Mouse (Mus musculus) liver, embryonic 14.5 days (tissue): Measurements from ENCODE around the gene Rgs19.

ENCODE experiments used
- CTCF ChIP-seq: IDR thresholded peaks from 2 replicates; pipeline ENCODE4 v1.5.1; 2016; ENCODE audit warnings: antibody characterized with exemption, low read depth, control low read depth
- EP300 ChIP-seq: IDR thresholded peaks from 2 replicates; pipeline ENCODE4 v1.6.1; 2016; ENCODE audit warnings: antibody characterized with exemption, low read depth

DNA sequence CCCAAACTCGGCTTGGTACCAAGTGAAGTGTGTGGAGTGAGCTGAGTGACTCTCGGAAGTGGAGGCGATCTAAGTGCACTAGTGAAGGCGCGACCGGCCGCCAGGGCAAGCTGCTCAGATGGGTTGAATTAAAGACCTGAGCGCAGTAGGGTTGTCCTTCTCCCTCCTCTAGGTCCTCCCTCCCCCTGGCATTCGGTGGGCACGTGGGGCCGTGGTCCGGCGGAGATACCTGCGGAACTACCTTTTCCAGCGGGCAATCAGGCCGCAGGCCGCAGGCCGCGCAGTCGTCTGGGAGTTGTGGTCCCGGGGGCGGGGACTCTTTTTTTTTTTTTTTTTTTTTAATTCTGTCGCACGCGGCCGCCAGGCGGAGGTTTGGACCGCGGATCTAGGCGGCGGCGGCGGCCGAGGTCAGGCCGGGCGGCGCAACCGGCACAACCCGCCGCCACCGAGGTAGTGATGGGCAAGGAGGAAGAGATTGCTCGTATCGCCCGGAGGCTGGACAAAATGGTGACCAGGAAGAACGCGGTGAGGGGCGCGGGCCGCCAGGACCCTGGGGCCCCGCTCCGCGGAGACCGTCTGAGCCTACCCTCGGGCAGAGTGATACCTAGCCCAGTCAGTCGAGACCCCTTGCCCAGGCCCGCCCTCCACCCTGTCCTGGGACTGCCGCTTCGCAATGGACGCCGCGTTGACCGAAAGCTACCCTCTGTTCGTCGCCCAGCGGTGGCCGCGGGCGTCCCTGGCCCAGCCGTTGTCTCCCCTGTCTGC lies 13.6 kb downstream of the Rgs19 start, which contains the start of gene Tcea2:
- TF ChIP-seq CTCF (peak; percentile 13), EP300 (no peak)
